Mouse (Mus musculus) embryonic fibroblast, embryonic 13.5 days (primary cell): ENCODE results near the gene Kif1c.

Experiments
- CTCF ChIP-seq: IDR thresholded peaks from 2 replicates; pipeline ENCODE4 v1.5.1; 2011; ENCODE audit warnings: mild to moderate bottlenecking, control low read depth, low read length, moderate library complexity, borderline replicate concordance; ENCODE audit not compliant: insufficient read depth
- POLR2A ChIP-seq: IDR thresholded peaks from 2 replicates; pipeline ENCODE4 v1.6.1; 2011; ENCODE audit warnings: low read depth, mild to moderate bottlenecking, control low read depth, low read length, moderate library complexity

DNA sequence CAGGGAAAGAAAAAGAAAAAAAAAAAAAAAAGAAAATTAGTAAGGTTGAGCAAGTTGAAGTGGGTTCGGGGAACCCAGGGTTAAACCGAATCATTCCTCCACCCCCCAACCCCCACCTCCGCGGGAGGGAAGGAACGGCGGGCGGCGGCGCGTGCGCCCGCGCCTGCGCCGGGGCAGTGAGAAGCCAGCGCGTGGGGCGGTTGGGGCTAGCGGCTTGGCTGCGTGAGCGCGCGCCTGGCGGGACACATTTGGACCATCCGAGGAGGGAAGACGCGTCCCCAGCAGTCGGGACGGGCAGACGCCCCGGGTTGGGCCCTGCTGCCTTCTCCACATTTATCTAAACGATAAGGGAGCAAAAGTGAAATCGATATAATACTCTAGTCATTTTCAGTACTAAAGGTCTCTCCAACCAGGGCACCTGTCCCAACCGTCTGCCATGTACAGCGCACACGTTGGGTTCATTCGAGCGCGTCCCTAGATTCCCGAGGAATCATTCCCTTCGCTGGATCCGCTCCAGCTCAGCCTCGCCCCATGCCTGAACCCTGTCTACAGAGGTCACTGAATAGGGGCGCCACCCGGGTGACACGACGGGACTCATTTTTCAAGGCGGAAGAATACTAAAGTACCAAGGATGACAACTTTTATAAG is 45.3 kb upstream of the Kif1c start:
- TF ChIP-seq POLR2A (peak; percentile 70; the same call in 1 of the 2 replicates), CTCF (no peak)
